Mouse (Mus musculus): ENCODE data around the gene Naaladl2.

DNA sequence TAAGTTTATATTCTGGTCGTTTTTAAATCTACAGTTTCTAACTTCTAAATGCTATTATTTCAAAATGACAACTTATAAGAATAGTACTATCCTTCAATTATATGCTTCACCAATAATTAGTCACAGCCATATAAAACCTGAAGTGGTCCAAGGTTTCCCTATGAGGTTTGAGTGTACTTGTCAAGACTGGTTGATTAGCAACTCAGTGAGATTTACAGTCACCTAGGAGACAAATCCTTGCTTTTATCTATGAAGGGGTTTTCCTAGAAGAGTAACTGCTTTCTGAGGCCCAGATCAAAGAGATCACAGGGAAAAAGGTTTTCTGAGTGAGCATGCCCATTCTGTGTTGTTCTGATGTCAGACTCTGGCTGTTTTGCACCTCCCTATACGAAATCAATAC, 222.2 kb downstream of the Naaladl2 start:
- TF ChIP-seq CTCF (IDR thresholded peaks at IDR 0.05; ENCODE audit: low read depth, low read length) (no peak), POLR2A (IDR thresholded peaks at IDR 0.05; ENCODE audit: borderline replicate concordance, low read depth, low read length) (no peak)

Measured in bone marrow macrophage, adult 2 months (primary cell).